16 mouse cellular contexts compared by ENCODE assay signal in the genomic region with DNA sequence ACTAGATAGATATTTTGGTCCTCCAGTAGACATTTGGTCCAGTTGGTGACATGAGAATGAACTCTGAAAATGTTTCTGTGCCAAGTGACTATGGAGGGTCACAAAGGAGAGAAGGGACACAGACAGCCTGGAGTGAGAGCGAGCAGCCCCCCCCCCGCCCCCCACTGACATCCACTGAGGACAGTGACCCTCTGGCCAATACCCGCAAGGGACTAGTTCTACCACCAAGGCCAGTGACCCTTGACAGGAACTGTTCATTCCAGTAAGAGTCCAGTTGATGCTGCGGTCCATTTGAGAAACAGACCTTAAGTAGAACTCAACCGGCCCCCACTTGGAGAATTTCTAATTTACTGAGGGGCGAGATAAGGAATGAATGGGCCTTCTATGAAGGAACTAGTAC.
"Had no signal": no experiment of that assay in that cellular context is flagged by ENCODE, and none has a peak within 500 bp of the region (broad histone marks: within the 10 kb centered on the region; RNA-seq: fewer than 3 reads in every experiment).

No protein-coding gene starts in this region.

- ATAC-seq: lung, postnatal 0 days; midbrain, embryonic 13.5 days; midbrain, embryonic 15.5 days had no signal

- H3K9me3 ChIP-seq: lung, embryonic 15.5 days; midbrain, embryonic 13.5 days; midbrain, embryonic 15.5 days; neural tube, embryonic 12.5 days; stomach, embryonic 15.5 days had no signal

- H3K9ac ChIP-seq: lung, embryonic 15.5 days; midbrain, embryonic 13.5 days; midbrain, embryonic 15.5 days; neural tube, embryonic 12.5 days; stomach, embryonic 15.5 days had no signal

- H3K4me2 ChIP-seq: lung, embryonic 15.5 days; midbrain, embryonic 11.5 days; midbrain, embryonic 13.5 days; midbrain, embryonic 15.5 days; neural tube, embryonic 12.5 days; stomach, embryonic 15.5 days had no signal

- H3K4me3 ChIP-seq: lung, embryonic 15.5 days; megakaryocyte, embryonic 14.5 days; midbrain, embryonic 13.5 days; midbrain, embryonic 15.5 days; neural tube, embryonic 12.5 days; stomach, embryonic 15.5 days had no signal

- H3K27ac ChIP-seq: lung, embryonic 15.5 days; macrophage; midbrain, embryonic 13.5 days; midbrain, embryonic 15.5 days; neural tube, embryonic 12.5 days; stomach, embryonic 15.5 days; stomach, postnatal 0 days had no signal

- H3K27me3 ChIP-seq: lung, embryonic 15.5 days; midbrain, embryonic 13.5 days; midbrain, embryonic 15.5 days; neural tube, embryonic 12.5 days; stomach, embryonic 15.5 days had no signal

- DNase-seq: lung, postnatal 14 days; lung, postnatal 36 days; right cerebral cortex, postnatal 14 days; thymus, adult 2 months; thymus, postnatal 25 days; thymus, postnatal 4 days had no signal

- H3K36me3 ChIP-seq: lung, embryonic 15.5 days; midbrain, embryonic 13.5 days; midbrain, embryonic 15.5 days; neural tube, embryonic 12.5 days; stomach, embryonic 15.5 days had no signal
